Mouse (Mus musculus) neural tube, embryonic 12.5 days (tissue): ENCODE results near the gene Ptprcap. TPM values are rescaled to one million over a fixed set of nuclear protein-coding genes. Genes with fewer than 3 reads are reported as not detected.
"Not testable (repeated sequence)": the region's sequence is repeated elsewhere in the genome, so short reads cannot be mapped to it uniquely, and the experiment has no call there.

ENCODE experiments used
- ATAC-seq: fragments of 200-750 bp; cut with Nextera tagmentation; 2 replicates; pipeline ENCODE4 v1.8.0; 2017; ENCODE audit warnings: low read depth, mild to moderate bottlenecking, moderate TSS enrichment, moderate library complexity; ENCODE audit not compliant: low FRiP score
- H3K27ac ChIP-seq: fragments of 300-500 bp; sonication (generic); 2 replicates; pipeline ENCODE4 v1.5.1; 2016
- H3K27me3 ChIP-seq: fragments of 300-500 bp; sonication (generic); replicated peaks from 2 replicates; pipeline ENCODE4 v1.6.1; 2016; ENCODE audit warnings: mild to moderate bottlenecking
- H3K36me3 ChIP-seq: fragments of 300-500 bp; sonication (generic); 2 replicates; pipeline ENCODE4 v1.6.1; 2016; ENCODE audit warnings: mild to moderate bottlenecking
- H3K4me1 ChIP-seq: fragments of 300-500 bp; sonication (generic); 2 replicates; pipeline ENCODE4 v1.6.1; 2016
- H3K4me2 ChIP-seq: fragments of 300-500 bp; sonication (generic); replicated peaks from 2 replicates; pipeline ENCODE4 v1.6.1; 2016; ENCODE audit warnings: mild to moderate bottlenecking
- H3K4me3 ChIP-seq: fragments of 300-500 bp; sonication (generic); 2 replicates; pipeline ENCODE4 v1.5.1; 2016
- H3K9ac ChIP-seq: fragments of 300-500 bp; sonication (generic); 2 replicates; pipeline ENCODE4 v1.6.1; 2016; ENCODE audit warnings: mild to moderate bottlenecking
- H3K9me3 ChIP-seq: fragments of 300-500 bp; sonication (generic); 2 replicates; pipeline ENCODE4 v1.6.1; 2016; ENCODE audit warnings: mild to moderate bottlenecking
- WGBS: fragments of 180-500 bp; shearing (Covaris S2); methylation state at CpG from one replicate; pipeline ENCODE4 v1.1.7; 2016; 5-methylcytosine and 5-hydroxymethylcytosine counted together
- polyA plus RNA-seq: library from polyadenylated mRNA; unstranded; fragments of >200 nt; fragmentation: Nextera tagmentation; extraction: Ambion mirVana; gene quantifications from 2 replicates; pipeline ENCODE4 v1.2.1, GENCODE M21; 2016

Gene Ptprcap
- polyA plus RNA-seq, 1 experiment from 2014 or later, result 0.94 TPM

DNA sequence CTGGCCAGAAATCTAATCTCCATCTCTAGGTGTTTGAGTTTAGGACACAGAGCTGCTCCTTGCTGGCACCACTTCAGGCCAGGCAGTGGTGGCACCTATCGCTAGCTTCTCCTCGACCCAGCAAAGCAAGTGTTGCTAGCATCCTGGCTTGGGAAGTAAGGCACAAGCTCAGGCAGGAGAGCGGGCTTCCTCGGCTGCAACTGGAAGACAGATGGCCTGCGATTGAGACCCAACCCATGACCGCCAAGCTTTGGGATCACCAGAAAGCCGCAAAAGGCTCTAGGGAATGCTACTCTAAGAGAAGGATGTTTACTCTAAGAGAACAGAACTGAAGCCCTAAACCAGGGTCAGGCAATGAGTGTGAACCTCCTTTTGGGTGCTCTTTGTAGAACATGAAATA, 23.9 kb upstream of the Ptprcap start:
- 94% methylated on average over 7 of the region's 7 CpGs for WGBS
- Histone ChIP-seq H3K4me3 (no peak overlapping the region), H3K27me3 (no peaks in the 10 kb centered on the region), H3K4me2 (no peak overlapping the region), H3K36me3 (peaks cover 52% of the 10 kb centered on the region), H3K9me3 (no peaks in the 10 kb centered on the region), H3K27ac (no peak overlapping the region), H3K9ac (no peak overlapping the region), H3K4me1 (peaks cover 14% of the 10 kb centered on the region)
- no peak for ATAC-seq

DNA sequence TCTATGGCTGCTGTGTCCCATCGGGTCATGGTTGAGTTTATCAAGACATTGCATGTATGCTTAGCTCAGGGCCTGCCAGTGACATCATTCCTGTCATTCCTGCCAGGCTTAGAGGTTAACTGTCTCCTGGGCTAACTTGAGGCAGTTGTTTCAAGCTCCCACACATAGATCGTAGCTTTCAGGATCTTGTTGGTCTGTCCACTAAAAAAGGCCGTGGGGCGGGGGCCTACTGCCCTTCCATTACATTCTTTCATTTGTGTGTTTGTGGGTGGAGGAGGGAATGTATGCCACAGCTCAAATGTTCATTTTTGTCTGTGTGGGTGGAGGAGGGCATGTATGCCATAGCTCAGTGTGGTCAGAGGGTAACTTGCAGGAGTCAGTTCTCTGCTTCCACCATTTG, 23.3 kb upstream of the Ptprcap start:
- Histone ChIP-seq H3K9me3 (no peaks in the 10 kb centered on the region), H3K9ac (no peak overlapping the region; the same call in 1 of the 2 replicates), H3K4me1 (peaks cover 14% of the 10 kb centered on the region), H3K4me3 (no peak overlapping the region), H3K36me3 (peaks cover 52% of the 10 kb centered on the region), H3K27me3 (no peaks in the 10 kb centered on the region), H3K4me2 (no peak overlapping the region), H3K27ac (no peak overlapping the region)
- 91% methylated on average over 4 of the region's 4 CpGs for WGBS
- no peak for ATAC-seq

DNA sequence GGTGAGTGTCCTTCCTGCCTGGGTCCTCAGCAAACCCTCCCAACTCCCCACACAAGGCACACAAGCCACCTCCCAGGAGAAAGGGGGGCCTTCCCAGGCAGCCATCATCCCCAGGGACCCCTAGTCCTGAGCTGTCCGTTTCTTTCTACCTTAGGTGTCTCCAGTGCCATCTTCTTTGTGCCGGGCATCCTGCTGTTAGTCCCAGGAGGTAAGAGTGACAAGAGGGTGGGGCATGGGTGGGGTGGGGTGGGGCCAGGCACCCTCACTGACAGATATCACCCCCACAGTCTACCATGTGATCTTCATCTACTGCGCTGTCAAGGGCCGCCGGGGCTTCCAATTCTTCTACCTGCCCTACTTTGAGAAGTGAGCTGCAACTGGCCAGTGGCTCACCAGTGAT, 22.3 kb upstream of the Ptprcap start:
- Histone ChIP-seq H3K27ac (no peak overlapping the region), H3K9ac (no peak overlapping the region), H3K36me3 (peaks cover 52% of the 10 kb centered on the region), H3K4me1 (peaks cover 14% of the 10 kb centered on the region), H3K9me3 (no peaks in the 10 kb centered on the region), H3K4me3 (no peak overlapping the region), H3K4me2 (no peak overlapping the region), H3K27me3 (no peaks in the 10 kb centered on the region)
- 87% methylated on average over 5 of the region's 5 CpGs for WGBS
- ATAC-seq, result no peak

DNA sequence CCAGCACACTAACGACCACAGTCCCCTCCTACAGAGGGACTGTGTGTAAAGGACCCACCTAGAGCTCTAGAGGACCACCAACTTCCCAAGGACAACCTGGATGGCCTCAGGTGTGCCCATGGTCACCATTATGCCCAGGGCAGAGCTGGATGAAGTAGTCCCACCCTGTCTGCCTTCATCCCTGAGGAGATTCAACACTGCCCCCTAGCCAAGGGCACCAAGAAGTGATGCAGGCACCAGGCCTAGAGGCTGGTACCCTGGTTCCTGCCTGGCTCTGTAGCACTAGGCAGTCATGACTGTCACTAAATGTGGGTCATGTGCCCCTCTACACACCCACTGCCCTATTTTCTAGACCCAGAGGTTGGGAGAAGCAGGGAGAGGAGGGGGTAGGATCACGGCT, 21.6 kb upstream of the Ptprcap start:
- ATAC-seq, result no peak
- H3K4me1 ChIP-seq, result peaks cover 8% of the 10 kb centered on the region
- H3K27me3 ChIP-seq, result no peaks in the 10 kb centered on the region
- no peaks in the 10 kb centered on the region for H3K9me3 ChIP-seq
- no peak overlapping the region for H3K4me3 ChIP-seq
- no peak overlapping the region for H3K4me2 ChIP-seq
- H3K27ac ChIP-seq, result no peak overlapping the region
- WGBS, result 82% methylated on average over 2 of the region's 2 CpGs
- H3K36me3 ChIP-seq, result peaks cover 52% of the 10 kb centered on the region
- no peak overlapping the region for H3K9ac ChIP-seq

DNA sequence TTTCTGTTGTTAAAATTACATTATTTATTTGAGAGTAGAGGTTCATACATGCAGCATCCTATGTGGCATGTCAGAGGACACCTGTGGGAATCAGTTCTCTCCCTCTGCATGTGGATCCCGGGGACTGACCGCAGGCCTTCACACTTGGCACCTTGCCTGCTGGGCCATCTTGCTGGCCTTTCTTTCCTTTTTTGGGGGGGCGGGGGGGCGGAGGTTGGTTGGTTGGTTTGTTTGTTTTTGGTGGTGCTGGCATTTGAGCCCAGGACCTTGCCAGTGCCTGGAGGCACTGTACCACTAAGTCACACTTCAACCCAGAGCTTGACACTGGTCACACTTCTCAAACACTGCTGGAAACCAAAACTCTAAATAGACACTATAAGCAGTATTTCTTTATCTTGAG, 19.1 kb upstream of the Ptprcap start:
- Histone ChIP-seq H3K9me3 (no peaks in the 10 kb centered on the region), H3K27me3 (no peaks in the 10 kb centered on the region), H3K4me3 (no peak overlapping the region), H3K36me3 (peaks cover 36% of the 10 kb centered on the region), H3K4me2 (no peak overlapping the region), H3K4me1 (peaks cover 3% of the 10 kb centered on the region; the same call in 1 of the 2 replicates), H3K9ac (no peak overlapping the region), H3K27ac (no peak overlapping the region)
- WGBS, result 90% methylated on average over 4 of the region's 4 CpGs
- no peak for ATAC-seq

DNA sequence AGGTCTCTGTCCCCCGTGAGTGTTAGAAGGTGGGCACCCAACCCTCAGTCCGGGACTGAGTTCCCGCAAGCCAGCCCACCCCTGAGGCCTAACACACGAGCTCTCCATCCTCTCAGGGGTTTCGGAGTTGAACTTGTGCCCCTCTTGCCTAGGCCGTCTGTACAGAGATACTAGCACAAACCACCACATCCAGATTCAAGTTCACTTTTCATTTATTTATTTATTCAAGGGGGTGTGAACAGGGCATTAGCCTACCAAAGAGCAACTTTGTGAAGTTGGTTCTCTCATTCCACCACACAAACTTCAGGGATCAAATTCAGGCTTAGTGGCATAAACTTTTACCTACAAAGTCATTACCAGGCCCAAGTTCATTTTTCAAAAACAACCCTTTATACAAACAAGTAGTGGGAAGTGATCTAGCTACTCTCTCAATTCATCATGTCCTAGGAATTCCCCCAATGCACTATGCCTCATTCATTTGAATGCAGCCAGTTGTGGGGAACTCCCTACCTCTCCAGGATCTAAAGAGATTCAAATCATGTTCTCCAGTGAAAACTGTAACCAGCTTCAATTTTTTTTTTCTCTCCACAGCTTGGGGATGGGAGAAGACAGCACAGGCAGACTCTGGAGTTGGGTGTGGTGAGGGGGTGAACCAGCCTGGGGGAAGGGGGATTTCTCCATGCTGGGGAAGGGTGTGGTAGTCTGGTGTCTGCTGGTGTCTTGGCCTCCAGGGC, 18.0 kb upstream of the Ptprcap start:
- H3K27ac ChIP-seq, H3K9me3 ChIP-seq, H3K4me2 ChIP-seq, H3K27me3 ChIP-seq, ATAC-seq, H3K4me1 ChIP-seq, H3K9ac ChIP-seq, H3K4me3 ChIP-seq: not testable (repeated sequence)
- 84% methylated on average over 6 of the region's 6 CpGs for WGBS
- peaks cover 28% of the 10 kb centered on the region for H3K36me3 ChIP-seq

DNA sequence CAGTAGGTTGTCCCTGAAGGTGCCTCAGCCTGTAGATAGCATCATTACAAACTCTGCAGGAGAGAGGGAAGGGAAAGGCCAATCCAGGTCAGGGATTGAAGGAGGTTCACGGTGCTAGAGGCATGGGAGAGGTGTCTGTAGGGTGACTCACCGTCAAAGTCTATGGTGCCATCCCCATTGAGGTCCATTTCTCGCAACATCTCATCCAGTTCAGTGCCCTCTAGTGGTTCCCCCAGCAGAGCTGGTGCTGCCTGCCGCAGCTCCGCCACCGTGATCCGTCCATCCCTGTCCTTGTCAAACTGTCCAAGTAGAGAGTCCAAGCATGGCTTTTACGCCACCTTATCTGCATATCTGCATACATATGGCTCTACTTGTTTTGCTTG, 17.4 kb upstream of the Ptprcap start:
- not testable (repeated sequence) for H3K9me3 ChIP-seq, H3K27ac ChIP-seq, H3K9ac ChIP-seq, H3K27me3 ChIP-seq, H3K4me2 ChIP-seq, ATAC-seq, H3K4me3 ChIP-seq, H3K4me1 ChIP-seq
- peaks cover 24% of the 10 kb centered on the region for H3K36me3 ChIP-seq
- WGBS, result 30% methylated on average over 8 of the region's 8 CpGs

DNA sequence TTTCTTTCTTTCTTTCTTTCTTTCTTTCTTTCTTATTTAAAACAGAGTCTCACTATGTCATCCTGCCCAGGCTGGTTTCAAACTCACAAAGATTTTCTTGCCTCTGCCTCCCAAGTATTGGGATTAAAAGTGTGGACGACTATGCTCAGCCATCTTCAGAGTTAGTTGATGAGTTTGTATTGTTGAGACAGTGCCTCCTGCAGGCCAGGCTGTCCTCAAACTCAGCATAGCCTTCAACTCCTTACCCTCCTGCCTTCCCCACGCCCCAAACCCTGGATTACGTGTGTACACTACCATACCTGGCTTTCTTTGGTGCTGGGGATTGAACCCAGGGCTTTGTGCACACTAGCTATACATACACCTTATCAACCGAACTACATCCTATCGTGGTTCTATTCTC, 16.9 kb upstream of the Ptprcap start:
- H3K9ac ChIP-seq, result no peak overlapping the region
- H3K4me2 ChIP-seq, result no peak overlapping the region
- H3K4me3 ChIP-seq, result no peak overlapping the region
- no peaks in the 10 kb centered on the region for H3K9me3 ChIP-seq
- H3K27ac ChIP-seq, result no peak overlapping the region
- peaks cover 19% of the 10 kb centered on the region for H3K36me3 ChIP-seq
- H3K4me1 ChIP-seq, result no peaks in the 10 kb centered on the region
- ATAC-seq, result no peak
- 81% methylated on average over 5 of the region's 5 CpGs for WGBS
- no peaks in the 10 kb centered on the region for H3K27me3 ChIP-seq

DNA sequence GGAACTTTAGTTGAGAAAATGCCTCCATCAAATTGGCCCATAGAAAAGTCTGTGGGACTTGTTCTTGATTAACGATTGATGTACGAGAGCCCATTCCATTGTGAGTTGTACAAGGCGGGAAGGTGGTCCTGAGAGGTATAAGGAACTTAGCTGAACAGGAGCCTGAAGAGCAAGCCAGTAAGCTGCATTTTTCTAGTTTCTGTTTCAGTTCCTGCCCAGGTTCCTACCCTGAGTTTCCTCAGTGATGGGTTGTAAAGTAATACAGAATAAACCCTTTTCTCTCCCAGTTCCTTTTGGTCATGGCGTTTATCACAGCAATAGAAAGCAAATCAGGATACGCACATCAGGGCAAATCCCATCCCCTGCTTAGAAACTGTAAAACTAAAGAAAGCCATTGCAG, 15.5 kb upstream of the Ptprcap start:
- WGBS, result 74% methylated on average over 5 of the region's 5 CpGs
- Histone ChIP-seq H3K4me2 (no peak overlapping the region), H3K36me3 (peaks cover 4% of the 10 kb centered on the region), H3K27me3 (no peaks in the 10 kb centered on the region), H3K9me3 (no peaks in the 10 kb centered on the region), H3K27ac (no peak overlapping the region), H3K4me1 (no peaks in the 10 kb centered on the region), H3K9ac (no peak overlapping the region), H3K4me3 (no peak overlapping the region)
- no peak for ATAC-seq

DNA sequence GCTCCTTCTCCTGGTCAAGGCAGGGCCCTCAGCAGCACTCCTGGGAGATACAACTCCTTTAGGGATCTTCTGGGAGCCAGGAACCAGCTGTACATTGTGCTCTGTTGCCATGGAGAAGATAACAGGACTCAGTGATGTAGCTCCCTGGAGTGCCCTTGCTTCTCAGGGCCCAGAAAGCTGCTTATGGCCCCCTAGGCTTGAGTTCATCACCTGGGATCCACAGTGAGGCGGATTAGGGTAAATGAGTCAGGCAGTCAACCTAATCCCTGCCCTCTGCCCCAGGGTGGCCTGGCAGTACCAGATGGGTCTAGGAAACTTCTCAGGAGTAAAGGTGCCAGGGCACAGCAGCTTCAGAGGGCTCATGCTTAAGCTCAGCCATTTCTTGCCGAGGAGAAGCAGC, 14.0 kb upstream of the Ptprcap start, which contains the start of gene Gpr152:
Gene Gpr152, plus strand, starts transcription at position 342 of the 400 bp plus-strand sequence.
- no peak within 1 kb of the TSS for H3K4me2 ChIP-seq
- WGBS, result 79% methylated on average over 2 of the region's 2 CpGs
- H3K9me3 ChIP-seq, result no peaks in the 10 kb centered on the region
- no peak within 1 kb of the TSS for H3K4me3 ChIP-seq
- no peaks in the 10 kb centered on the region for H3K4me1 ChIP-seq
- no peaks in the 10 kb centered on the region for H3K36me3 ChIP-seq
- no peak within 1 kb of the TSS for H3K9ac ChIP-seq
- no peak for ATAC-seq
- no peaks in the 10 kb centered on the region for H3K27me3 ChIP-seq
- H3K27ac ChIP-seq, result no peak within 1 kb of the TSS

DNA sequence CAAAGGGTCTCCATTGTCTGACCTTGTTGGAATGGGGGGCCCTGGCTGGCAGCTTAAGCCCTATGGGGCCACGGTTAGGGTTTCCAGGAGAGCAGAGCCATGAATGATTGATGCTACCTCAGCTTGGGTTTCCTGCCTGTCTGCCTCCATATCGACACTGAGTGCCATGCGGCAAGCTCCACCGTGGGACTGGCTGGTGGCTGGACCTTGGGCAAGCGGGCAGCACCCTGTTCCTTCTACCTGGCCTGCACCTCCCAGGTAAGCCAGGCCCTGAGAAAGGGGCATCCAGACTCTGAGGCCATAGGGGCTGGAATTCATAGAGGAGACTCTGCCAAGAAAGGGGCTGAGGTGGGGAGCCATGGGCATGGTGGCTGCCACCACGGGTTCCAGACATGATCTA, 13.3 kb upstream of the Ptprcap start:
- no peaks in the 10 kb centered on the region for H3K4me1 ChIP-seq
- no peak for ATAC-seq
- H3K27ac ChIP-seq, result no peak overlapping the region
- no peak overlapping the region for H3K4me3 ChIP-seq
- WGBS, result 82% methylated on average over 6 of the region's 6 CpGs
- H3K27me3 ChIP-seq, result no peaks in the 10 kb centered on the region
- no peak overlapping the region for H3K4me2 ChIP-seq
- H3K9ac ChIP-seq, result no peak overlapping the region
- no peaks in the 10 kb centered on the region for H3K36me3 ChIP-seq
- no peaks in the 10 kb centered on the region for H3K9me3 ChIP-seq

DNA sequence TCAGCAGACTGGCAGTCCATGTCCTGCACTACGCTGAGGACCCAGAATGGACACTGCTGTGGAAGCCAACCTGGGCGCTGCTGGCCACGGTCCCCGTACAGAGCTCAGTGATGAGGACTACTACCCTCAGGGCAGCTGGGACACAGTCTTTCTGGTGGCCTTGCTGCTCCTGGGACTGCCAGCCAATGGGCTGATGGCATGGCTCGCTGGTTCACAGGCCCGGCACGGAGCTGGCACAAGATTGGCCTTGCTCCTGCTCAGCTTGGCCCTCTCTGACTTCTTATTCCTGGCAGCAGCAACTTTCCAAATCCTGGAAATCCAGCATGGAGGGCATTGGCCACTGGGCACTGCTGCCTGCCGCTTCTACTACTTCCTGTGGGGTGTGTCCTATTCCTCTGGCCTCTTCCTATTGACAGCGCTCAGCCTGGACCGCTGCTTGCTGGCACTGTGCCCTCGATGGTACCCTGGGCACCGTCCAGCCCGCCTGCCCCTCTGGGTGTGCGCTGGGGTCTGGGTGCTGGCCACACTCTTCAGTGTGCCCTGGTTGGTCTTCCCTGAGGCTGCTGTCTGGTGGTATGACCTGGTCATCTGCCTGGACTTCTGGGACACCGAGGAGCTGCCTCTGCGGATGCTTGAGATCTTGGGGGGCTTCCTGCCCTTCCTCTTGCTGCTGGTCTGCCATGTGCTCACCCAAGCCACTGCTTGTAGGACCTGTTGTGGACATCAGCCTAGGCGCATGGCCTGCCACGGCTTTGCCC, 10.8 kb upstream of the Ptprcap start:
- H3K27me3 ChIP-seq, result no peaks in the 10 kb centered on the region
- H3K4me3 ChIP-seq, result no peak overlapping the region
- 89% methylated on average over 18 of the region's 18 CpGs for WGBS
- H3K9ac ChIP-seq, result no peak overlapping the region
- H3K27ac ChIP-seq, result no peak overlapping the region
- no peaks in the 10 kb centered on the region for H3K36me3 ChIP-seq
- H3K9me3 ChIP-seq, result no peaks in the 10 kb centered on the region
- no peak for ATAC-seq
- no peak overlapping the region for H3K4me2 ChIP-seq
- 0 out of 2 replicates have a peak, but pooled peaks cover under 1% of the 10 kb centered on the region for H3K4me1 ChIP-seq
